Mouse (Mus musculus) ES-CJ7 (cell line): Measurements from ENCODE around the gene Pde3a.

Experiments used
- DNase-seq: peaks from one replicate; pipeline ENCODE4 v3.0.0; 2011; ENCODE audit warnings: low read depth, low spot score

Pde3a gene

DNA sequence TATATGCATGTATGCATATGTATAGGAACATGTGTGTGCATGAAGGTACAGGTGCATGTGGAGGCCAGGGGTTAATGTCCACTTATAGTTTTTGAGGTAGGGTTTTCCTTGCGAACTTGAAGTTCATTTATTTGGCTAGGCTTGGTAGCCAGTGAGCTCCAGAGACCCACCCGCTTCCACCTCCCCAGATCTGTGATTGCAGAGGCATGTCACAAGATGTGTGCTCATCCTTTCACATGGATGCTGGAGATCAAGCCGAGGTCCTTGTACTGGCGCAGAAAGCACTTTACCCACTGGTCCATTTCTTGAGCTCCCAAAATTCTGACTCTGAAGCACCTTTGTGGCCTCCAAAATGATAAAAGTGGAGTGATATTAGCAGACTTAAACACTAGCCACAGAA is 245.8 kb downstream of the Pde3a start:
- no peak for DNase-seq

DNA sequence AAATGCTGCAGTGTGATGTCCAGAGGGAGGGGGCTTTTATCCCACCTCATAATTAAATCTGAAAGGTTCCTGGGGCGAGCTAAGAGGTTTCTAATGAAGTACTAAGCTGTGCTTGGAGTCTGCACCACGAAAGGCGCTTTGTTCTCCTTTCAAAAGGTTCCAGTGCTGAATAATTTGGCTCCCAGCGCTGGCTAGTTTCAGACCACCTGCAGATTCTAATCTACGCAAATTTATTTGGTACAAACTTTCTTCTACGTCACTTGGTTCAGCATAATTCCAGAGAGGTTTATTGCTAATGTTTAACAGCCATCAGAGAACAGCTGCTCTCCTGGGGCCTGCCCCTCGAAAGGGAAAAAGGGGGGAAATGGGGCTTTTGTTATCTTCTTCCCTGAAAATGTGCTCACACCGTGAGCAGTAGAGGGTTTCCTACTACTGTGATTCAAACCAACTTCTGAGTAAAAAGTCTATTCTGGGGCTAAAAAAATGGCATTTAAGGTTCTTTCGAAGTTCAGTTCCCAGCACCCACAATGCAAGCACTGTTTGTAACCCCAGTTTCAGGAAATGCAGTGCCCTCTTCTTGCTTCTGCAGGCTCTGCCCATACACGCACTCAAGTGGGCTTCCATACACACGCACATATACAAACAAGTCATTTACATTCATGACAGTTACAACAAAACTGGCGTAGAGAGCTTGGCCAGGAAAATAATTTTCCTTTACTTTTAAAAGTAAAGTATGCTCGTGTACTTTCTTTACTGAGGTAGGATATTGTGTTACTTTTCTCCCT is 246.8 kb downstream of the Pde3a start:
- DNase-seq = peak; percentile 91

DNA sequence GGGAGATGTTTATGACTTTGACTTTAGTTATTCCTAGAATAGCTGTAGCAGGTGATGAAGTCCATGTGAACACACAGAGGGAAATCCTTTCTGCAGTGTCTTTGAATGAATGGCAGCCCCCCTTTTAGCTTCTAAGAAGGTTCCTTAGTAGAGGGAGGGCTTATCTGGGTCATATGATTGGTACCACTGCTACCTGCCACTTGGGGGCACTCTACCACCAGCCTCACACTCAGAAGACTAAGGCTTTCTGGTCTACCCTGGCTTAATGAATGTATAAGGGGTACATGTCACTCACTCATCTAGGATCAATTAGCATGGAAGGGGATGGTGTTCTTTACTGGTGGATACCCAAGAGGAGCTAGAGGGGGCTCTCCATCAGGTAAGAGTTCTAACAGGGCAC is 250.4 kb downstream of the Pde3a start:
- peak; percentile 40 for DNase-seq

DNA sequence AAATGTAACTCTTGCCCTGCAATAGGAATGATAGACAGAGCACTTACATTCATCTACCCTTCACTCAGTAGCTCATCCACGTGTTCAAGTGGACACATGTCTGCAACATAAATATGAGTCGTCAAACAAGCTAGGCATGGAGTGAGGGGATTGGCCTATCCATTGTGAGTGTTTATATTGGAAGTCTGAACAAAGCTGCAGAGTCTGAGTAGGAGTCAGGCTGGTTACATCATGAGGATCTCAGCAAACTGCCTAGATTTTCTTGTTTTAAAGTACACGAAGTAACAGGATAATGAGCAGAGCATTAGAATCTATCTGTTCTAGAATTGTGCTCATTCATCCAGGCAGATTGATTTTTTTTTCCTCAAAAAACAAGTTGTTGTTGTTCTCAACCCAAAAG is 252.1 kb downstream of the Pde3a start:
- no peak for DNase-seq

DNA sequence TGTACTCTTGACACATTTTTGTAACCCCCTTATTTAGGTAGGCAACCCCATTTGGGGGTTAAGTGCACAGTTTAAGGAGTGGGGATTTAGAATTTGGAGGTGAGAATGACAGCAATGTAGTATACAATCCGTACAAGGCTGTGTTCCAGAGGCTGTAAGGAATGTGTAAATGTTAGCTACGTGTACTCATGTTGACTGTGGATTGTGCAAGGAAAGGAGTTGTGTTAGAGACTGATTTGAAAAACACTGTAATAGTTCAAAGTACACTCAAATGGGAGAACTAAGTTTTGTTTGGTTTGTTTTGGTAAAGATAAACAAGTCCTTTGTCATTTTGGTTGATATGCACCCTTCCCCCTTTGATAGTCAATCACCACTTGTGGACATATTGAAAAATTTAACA is 273.5 kb downstream of the Pde3a start:
- DNase-seq = no peak

DNA sequence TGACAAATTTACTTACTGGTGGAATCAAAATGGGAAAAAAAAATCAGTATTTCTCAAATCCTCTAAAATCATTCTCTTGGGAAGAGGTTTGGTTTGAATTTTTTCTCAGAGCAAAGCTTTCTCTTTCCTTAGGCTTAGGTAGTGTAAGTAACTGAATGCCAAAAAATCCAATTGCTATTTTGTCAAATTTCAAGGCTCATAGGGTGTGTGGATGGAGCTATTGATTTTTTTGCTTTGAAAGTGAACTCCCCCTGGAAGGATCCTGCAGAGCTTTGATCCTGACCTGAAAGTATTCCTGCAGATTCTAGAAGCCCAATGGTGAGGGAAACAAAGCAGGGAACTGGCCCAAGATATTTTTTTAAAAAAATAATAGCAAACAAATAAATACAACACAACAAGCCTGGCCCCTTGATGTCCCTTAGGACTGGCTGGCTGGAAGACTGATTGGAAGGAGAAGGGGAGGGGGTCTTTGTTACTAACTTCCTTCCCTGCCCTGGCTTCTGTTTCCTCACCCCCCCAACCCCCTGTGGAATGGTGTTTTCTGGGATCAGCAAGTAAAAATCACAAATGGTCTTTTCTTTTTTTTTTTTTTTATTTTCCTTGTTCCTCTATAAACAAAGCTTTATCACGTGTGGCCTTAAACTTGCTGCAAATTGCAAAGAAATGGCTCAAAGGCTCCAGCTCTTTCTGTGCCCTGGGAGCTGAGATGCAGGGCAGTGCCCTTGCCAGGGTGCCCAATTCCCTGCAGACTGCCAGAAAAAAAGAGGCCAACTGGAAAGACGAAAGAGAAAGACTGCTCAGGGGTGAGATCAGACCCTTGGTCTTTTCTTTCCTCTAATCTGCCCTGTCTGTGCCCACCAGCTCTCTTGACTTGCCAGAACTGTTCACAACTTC is 274.9 kb downstream of the Pde3a start, which contains the start of gene Slco1c1:
Slco1c1 (plus strand) TSS at position 622 of the 894 bp plus-strand sequence.
- no peak for DNase-seq

DNA sequence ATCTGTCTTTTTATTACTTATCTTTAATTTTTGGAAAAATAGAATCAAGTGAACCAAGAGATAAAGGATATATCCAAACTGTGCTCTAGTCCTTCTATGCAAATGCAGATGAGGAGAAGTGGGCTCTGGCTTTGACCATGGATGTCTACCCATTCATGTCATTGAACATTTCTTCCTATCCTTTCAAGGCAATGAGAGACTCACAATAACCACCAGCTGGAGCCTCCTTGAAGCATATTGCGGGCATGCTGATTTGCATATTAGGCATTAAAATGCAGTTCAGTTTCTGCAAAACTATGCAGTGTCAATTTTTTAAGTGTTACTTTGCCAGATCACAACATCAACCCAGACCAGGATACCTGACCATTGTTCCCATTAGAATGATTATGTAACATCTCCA is 276.7 kb downstream of the Pde3a start:
- DNase-seq = no peak

DNA sequence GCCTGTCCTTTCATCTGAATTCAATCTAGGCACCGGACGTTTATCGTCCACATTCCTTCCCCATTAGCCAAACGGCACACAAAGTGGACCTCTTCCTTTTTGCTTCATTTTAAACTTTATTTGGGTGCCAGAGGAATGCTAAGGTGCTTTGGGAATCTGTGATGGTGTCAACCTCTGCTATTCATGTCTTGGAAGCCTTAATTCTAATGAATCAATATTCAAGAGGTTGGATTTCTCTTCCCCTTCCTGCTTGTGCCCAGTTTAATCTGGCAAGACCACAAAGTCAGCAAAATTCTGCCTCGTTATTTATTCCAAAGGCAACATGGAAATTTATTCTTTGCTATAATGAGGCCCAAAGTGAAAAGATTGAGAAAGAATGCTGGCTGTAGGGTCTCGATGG is 281.8 kb downstream of the Pde3a start:
- no peak for DNase-seq

DNA sequence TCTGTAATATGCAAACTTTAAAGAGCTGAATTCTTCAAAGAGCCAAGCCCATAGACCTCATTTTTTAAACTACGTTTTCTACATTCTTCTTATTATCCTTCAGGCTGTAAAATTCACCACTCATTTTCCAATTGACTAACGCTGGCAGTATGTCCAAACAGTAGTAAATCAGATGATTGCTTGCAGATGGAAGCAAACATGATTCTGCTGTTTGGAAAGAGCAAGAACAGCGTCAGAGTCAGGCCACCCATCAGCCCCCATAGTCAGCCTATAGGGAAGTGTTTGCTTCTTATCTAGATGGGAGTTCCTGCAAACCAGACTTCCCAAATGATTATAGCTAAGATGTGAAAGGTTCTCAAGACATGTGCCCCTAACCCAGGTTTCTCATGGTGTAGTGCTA is 288.2 kb downstream of the Pde3a start:
- no peak for DNase-seq

DNA sequence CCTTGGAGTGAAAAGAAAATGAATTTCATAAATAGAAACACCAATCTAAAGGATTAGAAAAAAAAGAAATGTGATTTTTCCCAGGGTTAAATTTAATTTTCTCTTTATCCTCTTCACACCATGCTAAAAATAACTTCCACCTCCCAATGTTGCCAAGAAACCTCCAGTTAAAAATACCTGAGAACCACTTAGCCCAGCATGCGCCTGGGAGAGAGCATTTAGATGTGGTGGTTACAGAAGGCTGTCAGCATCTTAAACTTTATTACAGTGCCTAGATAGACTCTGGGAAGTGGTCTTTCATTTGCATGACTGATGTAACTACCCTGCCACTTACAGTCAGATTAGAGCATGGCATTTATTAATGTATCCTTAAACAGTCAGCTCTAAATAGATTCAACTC is 292.1 kb downstream of the Pde3a start:
- DNase-seq = no peak

DNA sequence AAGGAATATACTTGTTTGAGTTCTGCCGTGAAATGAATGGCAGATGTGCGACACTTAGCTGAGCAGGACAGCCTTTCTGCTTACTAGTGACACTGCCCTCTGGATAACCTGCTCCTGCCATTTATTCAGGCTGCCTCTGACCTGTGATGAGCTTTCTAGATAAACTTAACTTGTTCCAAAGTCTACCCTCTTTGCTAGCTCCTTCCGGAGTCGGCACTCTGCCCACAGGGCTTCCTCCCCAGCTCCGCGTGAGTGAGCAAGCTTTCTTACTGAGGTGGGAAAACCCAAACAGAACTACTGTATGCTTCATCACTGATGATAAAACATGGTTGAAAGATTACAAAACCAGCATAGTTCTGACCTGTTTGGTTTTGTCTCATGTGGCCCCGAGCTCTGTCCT is 294.3 kb downstream of the Pde3a start:
- DNase-seq = no peak
